Mouse (Mus musculus): ENCODE data around the gene Cebpb. TPM values are rescaled to one million over a fixed set of nuclear protein-coding genes. Genes with fewer than 3 reads are reported as not detected.

Gene Cebpb
- polyA plus RNA-seq, 1 experiment: 8.7 TPM

- Histone ChIP-seq H3K27ac (ENCODE audit: insufficient read depth, low read length) (no peak overlapping the region), H3K27me3 (ENCODE audit: control insufficient read depth, insufficient read depth, low read length) (no peaks in the 10 kb centered on the region), H3K4me3 (replicated peaks; ENCODE audit: insufficient read depth, low read depth, low read length) (no peak overlapping the region), H3K4me1 (ENCODE audit: control insufficient read depth, insufficient read depth, low read length) (no peaks in the 10 kb centered on the region)
- TF ChIP-seq CTCF (IDR thresholded peaks at IDR 0.05; ENCODE audit: borderline replicate concordance, insufficient read depth, low read depth, low read length) (no peak), POLR2A (IDR thresholded peaks at IDR 0.05; ENCODE audit: borderline replicate concordance, insufficient read depth, low read length) (no peak)
- 72% methylated on average over 14 of the region's 14 CpGs for WGBS
- DNase-seq: no peak
These were observed 6.8 kb downstream of the Cebpb start for GRCm38 (mm10) chr2:167695491-167695890.

GRCm38 (mm10) chr2:167696143-167696542 is 7.4 kb downstream of the Cebpb start:
- no peak for DNase-seq
- H3K4me3 ChIP-seq (replicated peaks; ENCODE audit: insufficient read depth, low read depth, low read length): no peak overlapping the region
- 59% methylated on average over 7 of the region's 7 CpGs for WGBS
- no peak overlapping the region for H3K27ac ChIP-seq (ENCODE audit: insufficient read depth, low read length)
- no peaks in the 10 kb centered on the region for H3K4me1 ChIP-seq (ENCODE audit: control insufficient read depth, insufficient read depth, low read length)
- no peaks in the 10 kb centered on the region for H3K27me3 ChIP-seq (ENCODE audit: control insufficient read depth, insufficient read depth, low read length)
- TF ChIP-seq POLR2A (IDR thresholded peaks at IDR 0.05; ENCODE audit: borderline replicate concordance, insufficient read depth, low read length) (no peak), CTCF (IDR thresholded peaks at IDR 0.05; ENCODE audit: borderline replicate concordance, insufficient read depth, low read depth, low read length) (no peak)

GRCm38 (mm10) chr2:167697902-167698301 is 9.2 kb downstream of the Cebpb start:
- DNase-seq: no peak
- WGBS: 67% methylated on average over 5 of the region's 5 CpGs
- no peak for TF ChIP-seq CTCF (IDR thresholded peaks at IDR 0.05; ENCODE audit: borderline replicate concordance, insufficient read depth, low read depth, low read length)
- Histone ChIP-seq H3K4me3 (replicated peaks; ENCODE audit: insufficient read depth, low read depth, low read length) (no peak overlapping the region), H3K4me1 (ENCODE audit: control insufficient read depth, insufficient read depth, low read length) (no peaks in the 10 kb centered on the region), H3K27ac (ENCODE audit: insufficient read depth, low read length) (no peak overlapping the region), H3K27me3 (ENCODE audit: control insufficient read depth, insufficient read depth, low read length) (no peaks in the 10 kb centered on the region)

- WGBS: 79% methylated on average over 5 of the region's 5 CpGs
- H3K27me3 ChIP-seq (ENCODE audit: control insufficient read depth, insufficient read depth, low read length): no peaks in the 10 kb centered on the region
- no peak overlapping the region for H3K4me3 ChIP-seq (replicated peaks; ENCODE audit: insufficient read depth, low read depth, low read length)
- TF ChIP-seq CTCF (IDR thresholded peaks at IDR 0.05; ENCODE audit: borderline replicate concordance, insufficient read depth, low read depth, low read length) (no peak), POLR2A (IDR thresholded peaks at IDR 0.05; ENCODE audit: borderline replicate concordance, insufficient read depth, low read length) (no peak)
- no peak overlapping the region for H3K27ac ChIP-seq (ENCODE audit: insufficient read depth, low read length)
- DNase-seq: no peak
- H3K4me1 ChIP-seq (ENCODE audit: control insufficient read depth, insufficient read depth, low read length): no peaks in the 10 kb centered on the region
These were observed 11.3 kb downstream of the Cebpb start for GRCm38 (mm10) chr2:167700018-167700417.

- Histone ChIP-seq H3K4me1 (ENCODE audit: control insufficient read depth, insufficient read depth, low read length) (no peaks in the 10 kb centered on the region), H3K27me3 (ENCODE audit: control insufficient read depth, insufficient read depth, low read length) (no peaks in the 10 kb centered on the region), H3K4me3 (replicated peaks; ENCODE audit: insufficient read depth, low read depth, low read length) (no peak overlapping the region), H3K27ac (ENCODE audit: insufficient read depth, low read length) (no peak overlapping the region)
- 80% methylated on average over 5 of the region's 5 CpGs for WGBS
- no peak for DNase-seq
- TF ChIP-seq CTCF (IDR thresholded peaks at IDR 0.05; ENCODE audit: borderline replicate concordance, insufficient read depth, low read depth, low read length) (no peak), POLR2A (IDR thresholded peaks at IDR 0.05; ENCODE audit: borderline replicate concordance, insufficient read depth, low read length) (no peak)
These were observed 12.8 kb downstream of the Cebpb start for GRCm38 (mm10) chr2:167701472-167701871.

- Histone ChIP-seq H3K4me1 (ENCODE audit: control insufficient read depth, insufficient read depth, low read length) (no peaks in the 10 kb centered on the region), H3K27me3 (ENCODE audit: control insufficient read depth, insufficient read depth, low read length) (no peaks in the 10 kb centered on the region), H3K4me3 (replicated peaks; ENCODE audit: insufficient read depth, low read depth, low read length) (no peak overlapping the region), H3K27ac (ENCODE audit: insufficient read depth, low read length) (no peak overlapping the region)
- no peak for DNase-seq
- 69% methylated on average over 6 of the region's 6 CpGs for WGBS
- TF ChIP-seq POLR2A (IDR thresholded peaks at IDR 0.05; ENCODE audit: borderline replicate concordance, insufficient read depth, low read length) (no peak), CTCF (IDR thresholded peaks at IDR 0.05; ENCODE audit: borderline replicate concordance, insufficient read depth, low read depth, low read length) (no peak)
These were observed 13.4 kb downstream of the Cebpb start for GRCm38 (mm10) chr2:167702126-167702525.

GRCm38 (mm10) chr2:167704409-167704808 is 15.7 kb downstream of the Cebpb start:
- Histone ChIP-seq H3K27me3 (ENCODE audit: control insufficient read depth, insufficient read depth, low read length) (no peaks in the 10 kb centered on the region), H3K27ac (ENCODE audit: insufficient read depth, low read length) (no peak overlapping the region), H3K4me1 (ENCODE audit: control insufficient read depth, insufficient read depth, low read length) (no peaks in the 10 kb centered on the region), H3K4me3 (replicated peaks; ENCODE audit: insufficient read depth, low read depth, low read length) (no peak overlapping the region)
- 80% methylated on average over 4 of the region's 4 CpGs for WGBS
- no peak for DNase-seq
- TF ChIP-seq POLR2A (IDR thresholded peaks at IDR 0.05; ENCODE audit: borderline replicate concordance, insufficient read depth, low read length): no peak
- no peak for TF ChIP-seq CTCF (IDR thresholded peaks at IDR 0.05; ENCODE audit: borderline replicate concordance, insufficient read depth, low read depth, low read length)

GRCm38 (mm10) chr2:167706183-167706939 is 17.6 kb downstream of the Cebpb start:
- Histone ChIP-seq H3K27ac (ENCODE audit: insufficient read depth, low read length) (no peak overlapping the region), H3K4me3 (replicated peaks; ENCODE audit: insufficient read depth, low read depth, low read length) (no peak overlapping the region), H3K27me3 (ENCODE audit: control insufficient read depth, insufficient read depth, low read length) (no peaks in the 10 kb centered on the region), H3K4me1 (ENCODE audit: control insufficient read depth, insufficient read depth, low read length) (no peaks in the 10 kb centered on the region)
- DNase-seq: no peak
- 83% methylated on average over 11 of the region's 11 CpGs for WGBS
- TF ChIP-seq CTCF (IDR thresholded peaks at IDR 0.05; ENCODE audit: borderline replicate concordance, insufficient read depth, low read depth, low read length) (no peak), POLR2A (IDR thresholded peaks at IDR 0.05; ENCODE audit: borderline replicate concordance, insufficient read depth, low read length) (no peak)
